8 mouse cellular contexts compared by ENCODE assay signal in the genomic region with DNA sequence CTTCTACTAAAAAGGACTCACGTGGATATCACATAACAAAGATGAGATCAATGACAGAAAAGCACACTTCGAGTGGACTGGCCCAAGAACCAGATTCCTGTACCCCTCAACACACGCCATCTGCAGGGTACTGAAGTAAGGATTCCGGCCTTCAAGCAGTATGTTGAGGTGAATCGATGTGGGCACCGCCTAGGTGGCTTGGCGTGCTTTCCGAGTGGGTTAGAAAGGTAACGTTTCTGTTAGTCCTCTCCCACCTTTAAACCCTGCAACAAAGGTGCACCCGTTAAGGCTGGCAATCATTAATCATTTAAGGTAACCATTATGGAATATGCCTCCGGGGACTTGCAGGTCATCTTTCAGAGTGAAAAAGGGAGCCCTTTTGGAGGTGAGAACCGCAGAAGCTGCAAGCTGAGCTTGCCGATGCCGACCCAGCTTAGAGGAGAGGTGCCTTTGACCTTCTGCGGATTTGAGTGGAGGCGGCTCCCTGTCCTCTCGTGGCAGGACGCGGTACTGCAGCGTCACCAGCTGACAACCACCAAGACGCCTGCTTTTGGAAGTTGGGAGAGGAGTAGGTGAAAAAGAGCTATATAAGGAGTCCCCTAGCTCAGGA. TPM values are rescaled to one million over a fixed set of nuclear protein-coding genes. Genes with fewer than 3 reads are reported as not detected.
DNase-seq lines count a peak whose midpoint lies in the region; ATAC-seq lines count a peak whose summit lies in the region.

No protein-coding gene starts in this region.

- intact Hi-C loops in left cerebral cortex, postnatal 14 days (cut with DNase I), result loop anchor here (5.0 kb wide), 1 partner anchor 137 kb away; no protein-coding TSS in a partner anchor

- peak; percentile 85 to 86 for DNase-seq in adrenal gland, adult 18-20 months (ENCODE audit: low spot score in 2 of 2)
- peak; percentile 86 for DNase-seq in embryo, embryonic 10.5 days (ENCODE audit: low spot score)
- peak; percentile 87 for DNase-seq in gastrocnemius, postnatal 10 days
- DNase-seq in induced T-regulatory cell, adult 2 months (ENCODE audit: low read depth), result peak; percentile 88
- DNase-seq in left cerebral cortex, postnatal 14 days (ENCODE audit: low spot score in 2 of 2), result peak; percentile 65 to 81
- DNase-seq in right cerebral cortex, postnatal 25 days, result peak; percentile 72
- peak; percentile 79 to 85 for DNase-seq in urinary bladder, postnatal 36 days (ENCODE audit: low spot score in 2 of 2)

- ATAC-seq in megakaryocyte-erythroid progenitor cell, adult 5-6 weeks (replicated peaks; ENCODE audit: low FRiP score, low TSS enrichment, poor library complexity, severe bottlenecking), result peak; percentile 69

RNA-seq across cellular contexts. Expression of gene Dusp16, which starts 1.6 kb away (rescaled TPM):
- total RNA-seq in adrenal gland, adult 18-20 months (2021), result 10 to 100 TPM; 26.1 to 33.5 TPM
- total RNA-seq in gastrocnemius, postnatal 10 days (2021), result 10 to 100 TPM; 15.1 to 18.4 TPM
- total RNA-seq in left cerebral cortex, postnatal 14 days (2021), result 1 to 10 TPM; 5.4 to 6.0 TPM
- total RNA-seq in megakaryocyte-erythroid progenitor cell, adult 5-6 weeks (2014; fragmentation: Nextera tagmentation), result 7.1 and 10.0 TPM in 2 replicates
- 3.9 and 10.9 TPM in 2 replicates for total RNA-seq in megakaryocyte-erythroid progenitor cell, adult 5-6 weeks (2017)

RNA-seq across cellular contexts. Expression of gene Crebl2, which starts 35.9 kb away (rescaled TPM):
- total RNA-seq in adrenal gland, adult 18-20 months (2021), result 10 to 100 TPM; 29.6 to 36.7 TPM
- total RNA-seq in gastrocnemius, postnatal 10 days (2021), result 1 to 10 TPM; 3.9 to 4.6 TPM
- 10 to 100 TPM; 14.2 to 14.6 TPM for total RNA-seq in left cerebral cortex, postnatal 14 days (2021)
- 6.2 and 11.7 TPM in 2 replicates for total RNA-seq in megakaryocyte-erythroid progenitor cell, adult 5-6 weeks (2014; fragmentation: Nextera tagmentation)
- 10.4 and 12.9 TPM in 2 replicates for total RNA-seq in megakaryocyte-erythroid progenitor cell, adult 5-6 weeks (2017)

Comparison
In these comparisons a context has a peak if more than half of its experiments do, and no peak if none do; other contexts are left out.
1. Peak in every context shown above with its lines: DNase-seq and ATAC-seq.